Mouse (Mus musculus): ENCODE data around the gene Kif16b. TPM values are rescaled to one million over a fixed set of nuclear protein-coding genes. Genes with fewer than 3 reads are reported as not detected.

Gene Kif16b
- polyA plus RNA-seq, 1 experiment from 2014 or later, result 10.3 TPM

DNA sequence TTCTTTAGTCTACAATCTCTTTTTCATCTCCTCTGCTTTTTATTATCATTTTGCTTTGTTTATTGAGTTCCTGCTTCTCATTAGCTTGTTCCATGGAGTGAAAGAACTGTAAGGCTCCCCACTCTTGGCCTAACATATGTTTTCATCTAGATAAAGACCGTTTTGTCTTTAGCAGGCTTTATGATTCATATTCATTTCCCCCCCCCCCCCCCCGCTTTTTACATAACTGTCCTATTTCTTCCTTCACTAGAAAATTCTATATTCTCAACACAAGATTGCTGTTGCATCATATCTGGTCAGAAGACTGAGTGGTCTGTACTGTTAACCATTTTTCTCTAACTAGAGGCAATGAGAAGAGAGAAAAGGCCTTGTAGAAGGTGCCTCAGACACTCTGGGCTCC is 137.1 kb downstream of the Kif16b start:
- no peaks in the 10 kb centered on the region for H3K36me3 ChIP-seq (ENCODE audit: insufficient read depth)
- no peaks in the 10 kb centered on the region for H3K9me3 ChIP-seq (ENCODE audit: low read depth, low read length)
- H3K27me3 ChIP-seq (ENCODE audit: insufficient read depth, low read length), result no peaks in the 10 kb centered on the region
- ATAC-seq (ENCODE audit: insufficient read depth) (no peak), DNase-seq (no peak)
- no peak for TF ChIP-seq CTCF (IDR thresholded peaks at IDR 0.05; ENCODE audit: low read depth)
- H3K4me2 ChIP-seq, result no peak overlapping the region
- H3K9ac ChIP-seq, result no peak overlapping the region
- 67% methylated on average over 2 of the region's 2 CpGs for WGBS
- no peak overlapping the region for H3K4me3 ChIP-seq (ENCODE audit: low read depth, low read length)
- H3K4me1 ChIP-seq (ENCODE audit: insufficient read depth), result no peaks in the 10 kb centered on the region
- H3K27ac ChIP-seq (ENCODE audit: low read depth), result no peak overlapping the region

DNA sequence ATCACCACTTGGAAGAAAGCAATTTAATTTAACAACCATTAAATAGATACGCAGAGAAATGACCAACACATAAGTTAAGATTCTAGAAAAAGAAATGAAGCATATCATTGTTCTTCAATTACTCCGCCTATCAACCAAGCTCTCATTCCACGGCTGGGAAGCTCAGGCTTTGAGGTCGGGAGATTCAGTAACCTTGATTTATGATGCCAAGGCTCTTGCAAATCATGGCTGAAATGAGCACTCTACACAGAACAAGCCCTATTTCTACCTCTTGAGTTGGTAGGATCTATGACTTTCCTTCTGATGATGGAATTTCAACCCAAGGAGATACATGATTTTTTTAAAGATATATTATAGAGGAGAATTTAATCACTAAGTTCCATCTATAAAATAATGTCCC is 140.5 kb downstream of the Kif16b start:
- Histone ChIP-seq H3K27ac (ENCODE audit: low read depth) (no peak overlapping the region), H3K9ac (no peak overlapping the region), H3K4me1 (ENCODE audit: insufficient read depth) (no peaks in the 10 kb centered on the region), H3K36me3 (ENCODE audit: insufficient read depth) (no peaks in the 10 kb centered on the region), H3K4me2 (no peak overlapping the region), H3K27me3 (ENCODE audit: insufficient read depth, low read length) (no peaks in the 10 kb centered on the region), H3K9me3 (ENCODE audit: low read depth, low read length) (no peaks in the 10 kb centered on the region), H3K4me3 (ENCODE audit: low read depth, low read length) (no peak overlapping the region)
- ATAC-seq (ENCODE audit: insufficient read depth) (no peak), DNase-seq (no peak)
- 65% methylated on average over 4 of the region's 4 CpGs for WGBS
- no peak for TF ChIP-seq CTCF (IDR thresholded peaks at IDR 0.05; ENCODE audit: low read depth)

GRCm38 (mm10) chr2:142759192-142759591 is 142.1 kb downstream of the Kif16b start:
- no peak for TF ChIP-seq CTCF (IDR thresholded peaks at IDR 0.05; ENCODE audit: low read depth)
- 0 out of 2 replicates have a peak, but pooled peaks cover 3% of the 10 kb centered on the region for H3K36me3 ChIP-seq (ENCODE audit: insufficient read depth)
- no peak overlapping the region for H3K4me3 ChIP-seq (ENCODE audit: low read depth, low read length)
- no peak overlapping the region for H3K27ac ChIP-seq (ENCODE audit: low read depth)
- H3K9ac ChIP-seq, result no peak overlapping the region
- H3K27me3 ChIP-seq (ENCODE audit: insufficient read depth, low read length), result no peaks in the 10 kb centered on the region
- H3K9me3 ChIP-seq (ENCODE audit: low read depth, low read length), result no peaks in the 10 kb centered on the region
- ATAC-seq (ENCODE audit: insufficient read depth) (no peak), DNase-seq (no peak)
- H3K4me2 ChIP-seq, result no peak overlapping the region
- H3K4me1 ChIP-seq (ENCODE audit: insufficient read depth), result no peaks in the 10 kb centered on the region
- 90% methylated on average over 4 of the region's 4 CpGs for WGBS

- whole genome bisulfite sequencing, result 79% methylated on average over 3 of the region's 3 CpGs
Measured at GRCm38 (mm10) chr2:142758091-142758765, 143.1 kb downstream of the Kif16b start.

GRCm38 (mm10) chr2:142739338-142739737 is 162.0 kb downstream of the Kif16b start:
- no peak overlapping the region for H3K9ac ChIP-seq
- 70% methylated on average over 2 of the region's 2 CpGs for WGBS

More at GRCm38 (mm10) chr2:142758091-142758765, 143.1 kb downstream of the Kif16b start:
- 0 out of 2 replicates have a peak, but pooled peaks cover 3% of the 10 kb centered on the region for H3K36me3 ChIP-seq (ENCODE audit: insufficient read depth)
- no peak overlapping the region for H3K9ac ChIP-seq
- no peaks in the 10 kb centered on the region for H3K9me3 ChIP-seq (ENCODE audit: low read depth, low read length)
- no peaks in the 10 kb centered on the region for H3K27me3 ChIP-seq (ENCODE audit: insufficient read depth, low read length)
- no peak for TF ChIP-seq CTCF (IDR thresholded peaks at IDR 0.05; ENCODE audit: low read depth)
- H3K4me2 ChIP-seq, result no peak overlapping the region
- H3K27ac ChIP-seq (ENCODE audit: low read depth), result no peak overlapping the region
- H3K4me3 ChIP-seq (ENCODE audit: low read depth, low read length), result no peak overlapping the region
- no peak for DNase-seq
- H3K4me1 ChIP-seq (ENCODE audit: insufficient read depth), result no peaks in the 10 kb centered on the region
- ATAC-seq (ENCODE audit: insufficient read depth), result no peak

DNA sequence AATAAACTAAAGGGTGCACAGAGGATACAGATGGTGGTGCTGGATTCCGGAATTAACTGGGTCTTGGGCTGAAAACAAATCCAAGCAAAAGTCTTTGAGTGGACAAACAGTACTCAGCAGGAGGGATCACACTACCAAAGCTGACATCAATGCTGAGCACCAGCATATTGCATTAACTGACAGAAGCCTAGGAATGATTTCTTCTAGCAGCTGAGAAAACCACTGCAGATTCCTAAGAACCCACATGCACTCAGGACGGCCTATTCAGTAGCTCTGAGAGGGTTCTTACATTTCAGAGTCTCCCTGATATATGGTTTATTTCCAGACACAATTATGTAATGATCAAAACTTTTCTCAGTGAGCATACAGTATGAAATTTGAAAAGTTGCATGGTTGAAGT is 162.8 kb downstream of the Kif16b start:
- no peaks in the 10 kb centered on the region for H3K36me3 ChIP-seq (ENCODE audit: insufficient read depth)
- DNase-seq (no peak), ATAC-seq (ENCODE audit: insufficient read depth) (no peak)
- H3K27me3 ChIP-seq (ENCODE audit: insufficient read depth, low read length), result no peaks in the 10 kb centered on the region
- 73% methylated on average over 2 of the region's 2 CpGs for WGBS
- TF ChIP-seq CTCF (IDR thresholded peaks at IDR 0.05; ENCODE audit: low read depth), result no peak
- H3K4me2 ChIP-seq, result no peak overlapping the region
- H3K9me3 ChIP-seq (ENCODE audit: low read depth, low read length), result no peaks in the 10 kb centered on the region
- no peak overlapping the region for H3K4me3 ChIP-seq (ENCODE audit: low read depth, low read length)
- no peak overlapping the region for H3K27ac ChIP-seq (ENCODE audit: low read depth)
- no peak overlapping the region for H3K9ac ChIP-seq
- H3K4me1 ChIP-seq (ENCODE audit: insufficient read depth), result no peaks in the 10 kb centered on the region

More at GRCm38 (mm10) chr2:142739338-142739737, 162.0 kb downstream of the Kif16b start:
- Histone ChIP-seq H3K4me1 (ENCODE audit: insufficient read depth) (no peaks in the 10 kb centered on the region), H3K4me2 (no peak overlapping the region), H3K4me3 (ENCODE audit: low read depth, low read length) (no peak overlapping the region), H3K36me3 (ENCODE audit: insufficient read depth) (no peaks in the 10 kb centered on the region), H3K9me3 (ENCODE audit: low read depth, low read length) (no peaks in the 10 kb centered on the region), H3K27ac (ENCODE audit: low read depth) (no peak overlapping the region), H3K27me3 (ENCODE audit: insufficient read depth, low read length) (no peaks in the 10 kb centered on the region)
- no peak for DNase-seq
- ATAC-seq (ENCODE audit: insufficient read depth), result no peak
- no peak for TF ChIP-seq CTCF (IDR thresholded peaks at IDR 0.05; ENCODE audit: low read depth)

GRCm38 (mm10) chr2:142735691-142736090 is 165.6 kb downstream of the Kif16b start:
- no peak for ATAC-seq (ENCODE audit: insufficient read depth)
- no peak overlapping the region for H3K4me3 ChIP-seq (ENCODE audit: low read depth, low read length)
- no peaks in the 10 kb centered on the region for H3K4me1 ChIP-seq (ENCODE audit: insufficient read depth)
- H3K9ac ChIP-seq, result no peak overlapping the region
- no peak overlapping the region for H3K27ac ChIP-seq (ENCODE audit: low read depth)
- WGBS, result 84% methylated on average over 3 of the region's 3 CpGs
- TF ChIP-seq CTCF (IDR thresholded peaks at IDR 0.05; ENCODE audit: low read depth), result no peak
- DNase-seq, result no peak
- H3K27me3 ChIP-seq (ENCODE audit: insufficient read depth, low read length), result no peaks in the 10 kb centered on the region
- no peaks in the 10 kb centered on the region for H3K36me3 ChIP-seq (ENCODE audit: insufficient read depth)
- no peak overlapping the region for H3K4me2 ChIP-seq
- H3K9me3 ChIP-seq (ENCODE audit: low read depth, low read length), result no peaks in the 10 kb centered on the region

Measured in lung, embryonic 14.5 days (tissue).